Mouse (Mus musculus) kidney, adult 2 months (tissue): Measurements from ENCODE around the gene Msto1. TPM values are rescaled to one million over a fixed set of nuclear protein-coding genes. Genes with fewer than 3 reads are reported as not detected.
A peak's percentile ranks its signal among the peaks of the same experiment; 100 is the strongest.

Experiments
- DNase-seq: peaks from one replicate; pipeline ENCODE4 v3.0.0; 2021
- H3K27ac ChIP-seq: fragments of 200-500 bp; 2 replicates; pipeline ENCODE4 v1.5.1; 2012; ENCODE audit warnings: low read depth, low read length, control low read depth, inconsistent platforms; ENCODE audit not compliant: insufficient read depth
- H3K27me3 ChIP-seq: fragments of 200-500 bp; replicated peaks from 2 replicates; pipeline ENCODE4 v1.6.1; 2012; ENCODE audit warnings: mild to moderate bottlenecking, moderate library complexity, low read length, inconsistent platforms; ENCODE audit not compliant: control insufficient read depth, insufficient read depth
- H3K36me3 ChIP-seq: fragments of 200-500 bp; 2 replicates; pipeline ENCODE4 v1.6.1; 2012; ENCODE audit warnings: mild to moderate bottlenecking, moderate library complexity, low read length, inconsistent platforms; ENCODE audit not compliant: control insufficient read depth, insufficient read depth
- H3K4me1 ChIP-seq: fragments of 200-500 bp; 2 replicates; pipeline ENCODE4 v1.6.1; 2011; ENCODE audit warnings: low read length; ENCODE audit not compliant: control insufficient read depth, insufficient read depth
- H3K4me3 ChIP-seq: fragments of 200-500 bp; 2 replicates; pipeline ENCODE4 v1.5.1; 2011; ENCODE audit warnings: mild to moderate bottlenecking, low read depth, low read length, control low read depth; ENCODE audit not compliant: insufficient read depth
- CTCF ChIP-seq: fragments of 200-500 bp; conservative IDR thresholded peaks from 2 replicates; pipeline ENCODE4 v1.5.1; 2011; ENCODE audit warnings: low read depth, mild to moderate bottlenecking, control low read depth, low read length, moderate library complexity, mixed read lengths; ENCODE audit not compliant: insufficient read depth, insufficient read length
- POLR2A ChIP-seq: fragments of 200-500 bp; IDR thresholded peaks from one replicate; pipeline ENCODE4 v1.6.1; 2011; ENCODE audit warnings: low read depth, low read length, control low read depth
- WGBS: fragments of 180-500 bp; shearing (Covaris S2); methylation state at CpG from one replicate; pipeline ENCODE4 v1.1.7; 2018; 5-methylcytosine and 5-hydroxymethylcytosine counted together
- polyA plus RNA-seq: library from polyadenylated mRNA; depleted of rRNA; stranded (reverse); fragments of >200 nt; gene quantifications from 2 replicates; pipeline ENCODE4 v1.2.3, GENCODE M21; 2012

Msto1 gene
- polyA plus RNA-seq, 1 experiment: 35.9 TPM

DNA sequence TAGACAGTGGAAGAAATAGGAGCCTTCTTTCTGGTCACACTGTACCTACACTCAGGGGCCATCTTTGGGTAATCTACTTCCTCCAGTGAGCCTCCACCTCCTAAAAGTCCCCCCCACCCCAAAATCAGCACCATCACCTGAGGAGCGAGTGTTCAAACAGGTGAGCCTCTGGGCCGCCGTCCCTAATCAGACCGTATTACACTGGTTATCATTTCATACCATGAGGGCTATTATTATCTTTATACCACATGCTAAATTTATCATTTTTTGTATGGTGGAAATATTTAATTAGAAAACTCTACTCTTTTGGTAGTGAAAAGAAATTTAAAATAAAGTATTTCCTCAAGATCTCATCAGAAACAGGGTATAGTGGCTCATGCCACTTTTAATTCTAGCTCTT is 30.3 kb upstream of the Msto1 start:
- WGBS: 97% methylated on average over 4 of the region's 4 CpGs
- Histone ChIP-seq H3K4me3 (no peak overlapping the region), H3K4me1 (peaks cover 11% of the 10 kb centered on the region), H3K27me3 (no peaks in the 10 kb centered on the region), H3K27ac (no peak overlapping the region), H3K36me3 (no peaks in the 10 kb centered on the region)
- DNase-seq: no peak
- TF ChIP-seq POLR2A: no peak

DNA sequence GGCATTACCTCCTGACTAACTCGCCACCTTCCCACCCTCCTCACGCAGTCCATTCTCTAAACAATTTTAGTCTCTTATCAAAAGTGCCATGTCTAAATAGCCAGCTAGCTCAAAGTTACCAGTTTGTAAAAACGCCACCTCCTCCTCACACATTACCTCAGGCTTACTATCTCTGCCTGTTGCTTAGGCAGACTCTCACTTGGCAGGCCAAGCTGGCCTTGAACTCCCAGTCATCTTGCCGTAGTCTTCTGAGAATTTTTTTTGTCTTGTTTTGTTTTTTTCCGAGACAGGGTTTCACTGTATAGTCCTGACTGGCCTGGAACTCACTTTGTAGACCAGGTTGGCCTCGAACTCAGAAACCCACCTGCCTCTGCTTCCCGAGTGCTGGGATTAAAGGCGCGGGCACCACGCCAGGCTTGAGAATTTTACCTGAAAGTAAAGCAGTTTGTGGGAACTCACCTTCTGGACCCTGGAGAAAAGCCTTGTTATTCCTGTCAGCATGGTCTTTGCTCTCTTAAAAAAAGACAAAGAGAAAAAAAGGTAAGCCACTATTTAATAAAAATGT is 28.6 kb upstream of the Msto1 start:
- TF ChIP-seq CTCF: no peak
- no peak for TF ChIP-seq POLR2A
- DNase-seq: no peak
- no peaks in the 10 kb centered on the region for H3K36me3 ChIP-seq
- peaks cover 4% of the 10 kb centered on the region; the same call in 1 of the 2 replicates for H3K4me1 ChIP-seq
- H3K27me3 ChIP-seq: no peaks in the 10 kb centered on the region
- no peak overlapping the region for H3K27ac ChIP-seq
- H3K4me3 ChIP-seq: no peak overlapping the region
- WGBS: 95% methylated on average over 10 of the region's 10 CpGs

DNA sequence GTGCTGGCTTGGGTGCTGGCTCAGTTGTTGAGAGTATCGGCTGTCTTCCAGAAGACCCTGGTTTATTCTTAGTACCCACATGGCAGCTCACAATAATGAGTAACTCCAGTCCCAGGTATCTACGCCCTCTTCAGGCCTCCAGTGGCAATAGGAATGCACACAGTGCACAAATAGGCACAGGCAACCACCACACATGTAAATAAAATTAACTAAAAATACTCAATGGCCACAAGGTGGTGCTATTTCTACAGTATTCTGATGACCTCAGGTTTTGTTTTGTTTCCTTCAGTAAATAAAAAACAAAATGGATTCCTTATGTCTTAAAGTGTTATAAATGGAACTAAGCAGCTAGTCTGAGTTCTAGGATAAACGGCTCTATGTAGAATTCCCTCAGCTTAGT is 25.9 kb upstream of the Msto1 start:
- TF ChIP-seq CTCF (0 out of 2 replicates have a peak, but pooled peaks have one; percentile 29), POLR2A (no peak)
- Histone ChIP-seq H3K4me3 (no peak overlapping the region), H3K27ac (no peak overlapping the region), H3K4me1 (peaks cover 4% of the 10 kb centered on the region; the same call in 1 of the 2 replicates), H3K27me3 (no peaks in the 10 kb centered on the region), H3K36me3 (no peaks in the 10 kb centered on the region)
- peak; percentile 65 for DNase-seq
- 56% methylated on average over 3 of the region's 3 CpGs for WGBS

DNA sequence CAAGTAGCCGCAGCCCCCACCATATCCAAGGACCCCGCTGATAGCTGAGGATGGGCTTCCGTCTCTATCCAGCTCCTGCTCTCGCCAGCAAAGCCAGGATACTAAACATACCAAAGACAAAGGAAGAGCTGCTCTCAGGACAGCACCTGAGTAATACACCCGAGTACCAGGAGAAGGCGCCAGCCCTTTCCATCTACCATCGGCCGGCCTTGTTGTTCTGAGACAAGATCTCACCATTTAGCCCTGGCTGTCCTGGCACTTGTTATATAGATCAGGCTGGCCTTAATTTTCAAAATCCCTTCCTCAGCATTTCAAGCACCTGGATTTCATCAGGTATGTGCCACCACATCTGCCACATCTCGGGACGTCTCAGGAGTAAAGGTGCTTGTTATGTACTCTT is 25.3 kb upstream of the Msto1 start:
- Histone ChIP-seq H3K27me3 (no peaks in the 10 kb centered on the region), H3K4me3 (no peak overlapping the region), H3K4me1 (peaks cover 4% of the 10 kb centered on the region; the same call in 1 of the 2 replicates), H3K27ac (no peak overlapping the region), H3K36me3 (no peaks in the 10 kb centered on the region)
- WGBS: 95% methylated on average over 10 of the region's 10 CpGs
- TF ChIP-seq POLR2A (no peak), CTCF (no peak)
- DNase-seq: no peak

DNA sequence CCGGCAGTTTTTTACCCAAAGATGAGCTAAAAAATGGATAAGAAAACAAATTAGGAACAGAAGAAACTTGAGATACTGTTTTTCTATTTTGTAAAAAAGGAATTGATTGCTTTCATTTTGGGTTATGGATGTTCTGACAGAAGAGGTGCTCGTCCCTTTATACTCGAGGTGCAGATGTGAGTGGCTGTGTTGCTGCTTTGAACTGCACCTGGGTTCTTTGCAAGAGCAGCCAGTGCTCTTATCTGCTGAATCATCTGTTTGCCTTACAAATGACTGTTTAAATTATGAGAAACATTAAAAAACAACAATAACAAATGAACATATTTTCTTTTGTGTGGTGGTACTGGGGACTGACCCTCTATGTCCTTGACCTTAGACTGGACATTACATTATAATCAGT is 15.7 kb upstream of the Msto1 start:
- H3K4me3 ChIP-seq: no peak overlapping the region
- H3K27ac ChIP-seq: no peak overlapping the region
- WGBS: 74% methylated on average over 3 of the region's 3 CpGs
- H3K4me1 ChIP-seq: no peaks in the 10 kb centered on the region
- no peaks in the 10 kb centered on the region for H3K27me3 ChIP-seq
- no peak for DNase-seq
- no peak for TF ChIP-seq POLR2A
- no peak for TF ChIP-seq CTCF
- H3K36me3 ChIP-seq: peaks cover 1% of the 10 kb centered on the region; the same call in 1 of the 2 replicates

DNA sequence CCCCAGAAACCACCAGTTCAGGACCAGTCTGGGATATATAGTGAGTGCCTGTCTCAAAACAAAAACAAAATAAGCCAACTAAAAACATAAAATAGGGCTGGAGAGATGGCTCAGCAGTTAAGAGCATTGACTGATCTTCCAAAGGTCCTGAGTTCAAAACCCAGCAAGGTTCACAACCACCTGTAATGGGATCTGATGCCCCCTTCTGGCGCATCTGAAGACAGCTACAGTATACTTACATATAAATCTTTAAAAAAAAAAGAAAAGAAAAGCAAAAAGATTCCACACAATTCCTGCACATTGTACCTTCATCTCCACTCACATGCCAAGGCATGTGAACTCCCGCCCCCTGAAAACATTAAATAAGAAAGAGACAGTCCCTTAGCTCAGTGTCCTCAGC is 11.9 kb upstream of the Msto1 start:
- no peak for DNase-seq
- no peaks in the 10 kb centered on the region for H3K36me3 ChIP-seq
- TF ChIP-seq CTCF: no peak
- no peak for TF ChIP-seq POLR2A

DNA sequence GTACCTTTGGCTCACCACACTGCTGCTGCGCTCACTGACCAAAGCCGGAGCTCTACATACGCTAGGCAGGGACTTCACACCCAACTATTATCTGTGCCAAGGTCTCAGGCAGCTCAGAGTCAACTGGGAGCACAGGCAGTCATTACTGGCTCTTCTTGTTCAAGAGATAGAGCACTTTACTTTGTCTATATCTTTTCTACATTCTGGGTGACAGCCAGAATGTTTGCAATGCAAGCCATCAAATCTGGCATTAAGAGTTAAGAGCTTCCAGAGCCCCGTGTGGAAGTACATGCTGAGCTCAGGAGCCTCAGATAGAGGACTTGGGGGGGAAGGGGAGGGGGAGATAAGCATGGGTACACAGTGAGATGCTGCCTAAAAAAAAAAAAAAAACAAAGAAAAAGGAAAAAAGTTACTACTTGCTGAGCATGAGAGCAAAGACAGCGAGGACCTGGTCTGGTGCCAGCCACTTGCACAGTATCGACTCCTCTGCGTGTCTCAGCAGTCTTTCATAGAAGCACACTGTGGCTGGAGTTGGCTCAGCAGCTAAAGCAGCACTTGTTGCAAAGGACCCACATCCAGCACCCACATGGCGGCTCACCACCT is 10.3 kb upstream of the Msto1 start:
- no peaks in the 10 kb centered on the region for H3K27me3 ChIP-seq
- H3K27ac ChIP-seq: no peak overlapping the region
- TF ChIP-seq POLR2A (no peak), CTCF (no peak)
- no peaks in the 10 kb centered on the region for H3K4me1 ChIP-seq
- WGBS: 83% methylated on average over 8 of the region's 8 CpGs
- H3K4me3 ChIP-seq: no peak overlapping the region
- H3K36me3 ChIP-seq: no peaks in the 10 kb centered on the region
- no peak for DNase-seq

More for the DNA sequence above, 11.9 kb upstream of the Msto1 start:
- H3K4me3 ChIP-seq: no peak overlapping the region
- no peak overlapping the region for H3K27ac ChIP-seq
- no peaks in the 10 kb centered on the region for H3K27me3 ChIP-seq
- 87% methylated on average over 2 of the region's 2 CpGs for WGBS
- H3K4me1 ChIP-seq: no peaks in the 10 kb centered on the region
